Mouse (Mus musculus): ENCODE results near the gene Olfr1496.

GRCm38 (mm10) chr19:13768565-13769276 is 9.0 kb upstream of the Olfr1496 start:
- TF ChIP-seq CTCF (IDR thresholded peaks at IDR 0.05; ENCODE audit: insufficient read depth, low read length), result no peak
- no peak for TF ChIP-seq POLR2A (IDR thresholded peaks at IDR 0.05; ENCODE audit: borderline replicate concordance, extremely low read depth, low read depth, low read length)
